Mouse (Mus musculus) lung, embryonic 15.5 days (tissue): ENCODE results near the gene Chst11. TPM values are rescaled to one million over a fixed set of nuclear protein-coding genes. Genes with fewer than 3 reads are reported as not detected.

Experiments
- ATAC-seq: fragments of 200-750 bp; cut with Nextera tagmentation; 2 replicates; pipeline ENCODE4 v1.8.0; 2017; ENCODE audit warnings: moderate number of reproducible peaks, borderline replicate concordance; ENCODE audit not compliant: low FRiP score, low TSS enrichment; ENCODE audit errors: extremely low read depth
- H3K27ac ChIP-seq: fragments of 300-500 bp; sonication (generic); 2 replicates; pipeline ENCODE4 v1.5.1; 2015; ENCODE audit warnings: moderate library complexity, mild to moderate bottlenecking, inconsistent platforms
- H3K27me3 ChIP-seq: fragments of 300-500 bp; sonication (generic); 2 replicates; pipeline ENCODE4 v1.6.1; 2015; ENCODE audit warnings: inconsistent platforms
- H3K36me3 ChIP-seq: fragments of 300-500 bp; sonication (generic); 2 replicates; pipeline ENCODE4 v1.6.1; 2015; ENCODE audit warnings: inconsistent platforms
- H3K4me1 ChIP-seq: fragments of 300-500 bp; sonication (generic); 2 replicates; pipeline ENCODE4 v1.6.1; 2015; ENCODE audit warnings: inconsistent platforms
- H3K4me2 ChIP-seq: fragments of 300-500 bp; sonication (generic); 2 replicates; pipeline ENCODE4 v1.6.1; 2015; ENCODE audit warnings: inconsistent platforms, mild to moderate bottlenecking, moderate library complexity
- H3K4me3 ChIP-seq: fragments of 300-500 bp; sonication (generic); 2 replicates; pipeline ENCODE4 v1.5.1; 2015; ENCODE audit warnings: mild to moderate bottlenecking, inconsistent platforms
- H3K9ac ChIP-seq: fragments of 300-500 bp; sonication (generic); 2 replicates; pipeline ENCODE4 v1.6.1; 2015; ENCODE audit warnings: inconsistent platforms
- H3K9me3 ChIP-seq: fragments of 300-500 bp; sonication (generic); 2 replicates; pipeline ENCODE4 v1.6.1; 2016; ENCODE audit warnings: inconsistent platforms
- WGBS: fragments of 180-500 bp; shearing (Covaris S2); methylation state at CpG from one replicate; pipeline ENCODE4 v1.1.7; 2015; 5-methylcytosine and 5-hydroxymethylcytosine counted together
- polyA plus RNA-seq: library from polyadenylated mRNA; unstranded; fragments of >200 nt; fragmentation: Nextera tagmentation; extraction: Ambion mirVana; gene quantifications from 2 replicates; pipeline ENCODE4 v1.2.1, GENCODE M21; 2015

The Chst11 gene
- polyA plus RNA-seq, 1 experiment from 2014 or later = 2.0 TPM

DNA sequence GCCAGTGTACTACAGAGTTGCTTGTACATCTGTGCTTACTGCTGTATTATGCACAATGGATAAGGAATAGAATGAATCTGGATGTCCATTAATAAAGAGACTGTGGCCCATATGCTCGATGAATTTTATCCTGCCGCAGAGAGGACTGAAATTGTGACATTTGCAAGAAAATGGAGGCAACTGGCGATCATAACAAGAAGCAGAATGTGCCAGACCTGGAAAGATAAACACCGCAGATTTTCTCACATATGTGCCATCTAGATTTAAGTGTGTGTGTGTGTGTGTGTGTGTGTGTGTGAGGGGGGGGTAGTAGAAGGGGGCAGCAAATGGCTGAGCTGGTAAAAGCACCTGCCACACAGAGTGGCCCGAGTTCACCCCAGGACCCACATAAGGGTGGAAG is 79.5 kb downstream of the Chst11 start:
- peaks cover 11% of the 10 kb centered on the region for H3K4me1 ChIP-seq
- H3K27me3 ChIP-seq = no peaks in the 10 kb centered on the region
- no peak overlapping the region for H3K4me2 ChIP-seq
- no peak for ATAC-seq
- H3K9me3 ChIP-seq = no peaks in the 10 kb centered on the region
- H3K9ac ChIP-seq = no peak overlapping the region
- WGBS = 89% methylated on average over 5 of the region's 5 CpGs
- no peak overlapping the region for H3K27ac ChIP-seq
- H3K36me3 ChIP-seq = no peaks in the 10 kb centered on the region
- no peak overlapping the region for H3K4me3 ChIP-seq

GRCm38 (mm10) chr10:83066159-83066558 is 80.9 kb downstream of the Chst11 start:
- Histone ChIP-seq H3K9ac (no peak overlapping the region), H3K27me3 (no peaks in the 10 kb centered on the region), H3K36me3 (no peaks in the 10 kb centered on the region), H3K4me3 (no peak overlapping the region), H3K9me3 (no peaks in the 10 kb centered on the region), H3K27ac (no peak overlapping the region), H3K4me1 (peaks cover 5% of the 10 kb centered on the region; the same call in 1 of the 2 replicates), H3K4me2 (no peak overlapping the region)
- ATAC-seq = no peak
- WGBS = 67% methylated on average over 6 of the region's 6 CpGs

DNA sequence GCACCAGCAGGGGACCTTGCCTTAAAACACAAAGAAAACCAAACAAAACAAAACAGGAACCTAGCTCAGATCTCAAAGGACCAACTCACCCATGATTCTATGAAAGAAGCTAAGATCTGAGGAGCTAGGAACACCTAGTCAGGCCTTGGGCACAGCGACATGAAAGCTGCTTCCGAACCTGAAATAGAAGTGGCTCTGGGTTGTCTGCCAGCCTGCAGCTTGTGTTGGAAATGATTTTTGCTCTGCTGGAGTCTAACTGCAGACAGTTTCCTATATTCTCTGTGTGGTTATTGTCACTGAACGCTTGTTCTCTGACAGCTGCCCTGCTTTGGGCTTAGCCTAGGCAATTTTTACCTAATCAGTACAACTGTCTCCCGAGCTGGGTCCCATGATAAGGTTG is 82.0 kb downstream of the Chst11 start:
- 61% methylated on average over 4 of the region's 4 CpGs for WGBS
- Histone ChIP-seq H3K4me3 (no peak overlapping the region), H3K4me1 (peaks cover 5% of the 10 kb centered on the region; the same call in 1 of the 2 replicates), H3K9ac (no peak overlapping the region), H3K36me3 (no peaks in the 10 kb centered on the region), H3K27me3 (no peaks in the 10 kb centered on the region), H3K27ac (no peak overlapping the region), H3K9me3 (no peaks in the 10 kb centered on the region), H3K4me2 (no peak overlapping the region)
- no peak for ATAC-seq

DNA sequence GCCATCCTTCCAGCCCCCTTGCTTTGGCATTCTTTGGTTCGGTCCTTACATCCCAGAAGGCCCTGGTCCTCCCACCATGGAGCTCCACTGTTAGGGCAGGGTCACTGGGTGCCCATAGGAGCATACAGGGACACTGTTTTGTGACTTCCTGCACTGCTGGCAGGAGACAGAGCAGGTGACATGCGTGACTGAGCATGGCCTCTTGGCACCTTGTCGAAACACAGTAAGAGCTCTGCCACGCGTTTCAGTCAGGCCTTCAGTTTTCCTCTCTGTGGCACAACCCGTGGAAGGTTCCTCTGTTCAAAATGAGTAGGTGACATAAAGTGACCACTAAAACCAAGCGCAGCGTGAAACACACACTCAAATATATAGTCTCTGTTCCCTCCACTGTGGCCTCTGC is 83.2 kb downstream of the Chst11 start:
- Histone ChIP-seq H3K27ac (no peak overlapping the region), H3K4me1 (peaks cover 5% of the 10 kb centered on the region; the same call in 1 of the 2 replicates), H3K36me3 (no peaks in the 10 kb centered on the region), H3K9me3 (no peaks in the 10 kb centered on the region), H3K4me3 (no peak overlapping the region), H3K4me2 (no peak overlapping the region), H3K9ac (no peak overlapping the region), H3K27me3 (no peaks in the 10 kb centered on the region)
- ATAC-seq = no peak
- 87% methylated on average over 8 of the region's 8 CpGs for WGBS

- no peak overlapping the region for H3K4me2 ChIP-seq
- 24% methylated on average over 5 of the region's 5 CpGs for WGBS
- H3K27me3 ChIP-seq = no peaks in the 10 kb centered on the region
- no peak overlapping the region for H3K9ac ChIP-seq
- H3K9me3 ChIP-seq = no peaks in the 10 kb centered on the region
- H3K4me1 ChIP-seq = peaks cover 5% of the 10 kb centered on the region; the same call in 1 of the 2 replicates
- no peak overlapping the region for H3K4me3 ChIP-seq
- no peaks in the 10 kb centered on the region for H3K36me3 ChIP-seq
- H3K27ac ChIP-seq = no peak overlapping the region
- no peak for ATAC-seq
Measured at GRCm38 (mm10) chr10:83069791-83070190, 84.5 kb downstream of the Chst11 start.

- Histone ChIP-seq H3K4me3 (no peak overlapping the region), H3K27me3 (no peaks in the 10 kb centered on the region), H3K4me1 (peaks cover 5% of the 10 kb centered on the region; the same call in 1 of the 2 replicates), H3K4me2 (no peak overlapping the region), H3K36me3 (no peaks in the 10 kb centered on the region), H3K9me3 (no peaks in the 10 kb centered on the region), H3K27ac (no peak overlapping the region), H3K9ac (no peak overlapping the region)
- WGBS = 66% methylated on average over 19 of the region's 19 CpGs
- ATAC-seq = no peak
Measured at GRCm38 (mm10) chr10:83071785-83072580, 86.7 kb downstream of the Chst11 start.

DNA sequence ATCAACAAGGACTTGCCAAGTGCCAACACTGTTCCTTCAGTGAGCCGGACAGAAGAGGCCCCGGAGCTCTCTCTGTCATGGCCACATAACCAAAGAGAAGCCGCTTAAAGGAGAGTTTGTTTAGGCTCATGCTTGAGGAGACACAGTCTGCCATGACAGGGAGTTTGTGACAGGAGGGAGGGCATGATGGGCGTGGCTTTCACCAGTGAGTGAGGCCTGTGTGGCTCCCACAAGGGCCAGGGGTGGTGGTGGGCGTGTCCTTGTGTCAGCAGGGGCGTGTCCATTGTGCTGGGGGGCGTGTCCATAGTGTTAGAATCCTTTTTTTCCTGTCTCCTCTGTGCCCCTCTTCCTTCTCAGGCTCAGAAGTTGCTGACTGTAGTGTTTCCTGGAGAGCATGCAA is 87.8 kb downstream of the Chst11 start:
- 44% methylated on average over 7 of the region's 7 CpGs for WGBS
- Histone ChIP-seq H3K36me3 (no peaks in the 10 kb centered on the region), H3K4me1 (peaks cover 5% of the 10 kb centered on the region; the same call in 1 of the 2 replicates), H3K9ac (no peak overlapping the region), H3K4me3 (no peak overlapping the region), H3K27ac (no peak overlapping the region), H3K9me3 (no peaks in the 10 kb centered on the region), H3K27me3 (no peaks in the 10 kb centered on the region), H3K4me2 (no peak overlapping the region)
- ATAC-seq = peak; percentile 44; the same call in 1 of the 2 replicates

DNA sequence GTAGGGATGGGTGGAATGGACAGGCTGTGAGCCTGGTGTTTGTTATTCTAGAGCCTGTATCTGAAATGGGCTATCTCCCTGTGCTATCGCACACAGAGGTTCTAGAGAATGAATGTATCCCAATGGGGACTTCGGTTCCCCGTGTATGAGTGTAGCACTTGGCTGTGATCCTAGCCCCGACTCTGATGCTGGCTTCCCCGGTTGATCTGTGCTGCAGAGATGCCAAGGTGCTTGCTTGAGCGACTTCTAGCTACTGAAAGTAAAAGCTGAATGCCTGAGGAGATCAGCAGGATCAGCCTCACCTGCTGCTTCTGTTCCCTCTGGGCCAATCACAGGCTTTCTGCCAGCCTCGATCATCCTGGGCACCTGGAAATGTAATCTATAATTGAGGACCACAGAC is 91.5 kb downstream of the Chst11 start:
- Histone ChIP-seq H3K9me3 (no peaks in the 10 kb centered on the region), H3K4me2 (no peak overlapping the region), H3K27ac (no peak overlapping the region), H3K27me3 (no peaks in the 10 kb centered on the region), H3K4me1 (peaks cover 16% of the 10 kb centered on the region; the same call in 1 of the 2 replicates), H3K36me3 (no peaks in the 10 kb centered on the region), H3K4me3 (no peak overlapping the region), H3K9ac (no peak overlapping the region)
- WGBS = 69% methylated on average over 7 of the region's 7 CpGs
- no peak for ATAC-seq

- Histone ChIP-seq H3K4me1 (peaks cover 21% of the 10 kb centered on the region), H3K27me3 (no peaks in the 10 kb centered on the region), H3K4me3 (no peak overlapping the region), H3K4me2 (no peak overlapping the region), H3K27ac (no peak overlapping the region), H3K36me3 (no peaks in the 10 kb centered on the region), H3K9me3 (no peaks in the 10 kb centered on the region), H3K9ac (no peak overlapping the region)
- WGBS = 78% methylated on average over 8 of the region's 8 CpGs
- ATAC-seq = no peak
Measured at GRCm38 (mm10) chr10:83078723-83079122, 93.4 kb downstream of the Chst11 start.

DNA sequence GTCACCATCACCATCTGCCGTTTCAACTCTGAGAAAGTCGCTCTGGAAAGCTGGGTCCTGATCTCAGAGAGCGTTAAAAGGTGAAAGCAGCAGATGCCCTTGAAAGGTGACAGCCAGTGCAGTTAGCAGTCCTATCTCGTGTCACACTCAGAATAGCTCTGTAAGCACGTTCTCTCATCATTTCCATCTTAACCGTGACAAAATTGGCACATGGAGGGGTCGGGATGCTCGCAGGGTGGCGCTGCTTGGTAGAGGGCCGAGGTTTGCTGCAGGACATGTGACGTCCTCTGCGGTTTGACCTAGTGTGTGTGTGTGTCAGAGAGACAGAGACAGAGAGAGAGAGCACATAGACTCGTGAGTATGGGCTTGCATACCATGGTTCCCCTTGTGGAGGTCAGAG is 94.5 kb downstream of the Chst11 start:
- ATAC-seq = no peak
- Histone ChIP-seq H3K9ac (no peak overlapping the region), H3K27me3 (no peaks in the 10 kb centered on the region), H3K4me3 (no peak overlapping the region), H3K4me1 (peaks cover 27% of the 10 kb centered on the region), H3K36me3 (no peaks in the 10 kb centered on the region), H3K4me2 (no peak overlapping the region), H3K9me3 (no peaks in the 10 kb centered on the region), H3K27ac (no peak overlapping the region)
- WGBS = 64% methylated on average over 13 of the region's 13 CpGs

DNA sequence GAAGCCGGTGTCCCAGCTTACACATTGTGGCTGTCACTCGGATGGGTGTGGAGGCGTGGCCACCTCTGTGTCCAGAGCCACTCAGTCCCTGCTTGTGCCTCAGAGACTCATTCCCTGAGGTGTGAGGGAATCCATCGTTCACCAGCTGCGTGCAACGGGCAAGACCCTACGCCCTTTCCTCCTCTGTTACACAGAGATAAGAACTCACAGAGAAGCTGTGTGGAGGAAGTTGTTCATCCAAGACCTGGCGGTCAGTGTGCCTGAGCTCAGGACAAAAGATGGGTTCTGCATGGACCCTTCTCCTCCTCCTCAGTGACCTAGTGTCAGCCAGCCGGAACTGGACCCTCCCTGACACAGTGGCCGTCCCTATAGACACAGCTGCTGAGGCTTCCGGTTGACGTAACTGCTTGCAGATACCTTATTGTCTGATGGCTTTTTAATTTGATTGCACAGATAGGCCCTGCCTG is 95.0 kb downstream of the Chst11 start:
- H3K4me2 ChIP-seq = no peak overlapping the region
- no peaks in the 10 kb centered on the region for H3K27me3 ChIP-seq
- no peaks in the 10 kb centered on the region for H3K36me3 ChIP-seq
- no peak overlapping the region for H3K4me3 ChIP-seq
- peaks cover 27% of the 10 kb centered on the region for H3K4me1 ChIP-seq
- no peak overlapping the region for H3K27ac ChIP-seq
- peak; percentile 72 for ATAC-seq
- no peak overlapping the region for H3K9ac ChIP-seq
- no peaks in the 10 kb centered on the region for H3K9me3 ChIP-seq
- 25% methylated on average over 12 of the region's 12 CpGs for WGBS

DNA sequence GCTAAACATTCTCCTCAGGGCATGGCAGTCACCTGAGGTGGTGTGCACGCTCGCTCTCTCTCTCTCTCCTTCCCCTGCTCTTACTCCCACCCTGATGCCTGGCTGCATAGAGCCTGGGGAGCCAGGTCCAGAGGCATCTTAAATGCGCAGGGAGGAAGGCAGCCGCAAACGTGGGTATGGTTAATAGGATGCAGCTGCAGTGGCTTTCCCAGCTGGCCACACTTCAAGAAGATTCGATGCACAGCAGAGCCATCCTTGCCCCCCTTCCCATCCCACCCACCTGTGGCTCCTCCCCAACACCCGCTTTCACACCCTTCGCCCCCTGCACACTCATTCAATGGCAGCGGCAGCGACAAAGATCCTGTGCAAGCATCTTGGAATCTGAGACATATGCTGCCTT is 95.6 kb downstream of the Chst11 start:
- H3K9me3 ChIP-seq = no peaks in the 10 kb centered on the region
- H3K36me3 ChIP-seq = no peaks in the 10 kb centered on the region
- H3K27me3 ChIP-seq = no peaks in the 10 kb centered on the region
- H3K4me3 ChIP-seq = no peak overlapping the region
- ATAC-seq = no peak
- WGBS = 52% methylated on average over 10 of the region's 10 CpGs
- H3K9ac ChIP-seq = no peak overlapping the region
- H3K27ac ChIP-seq = no peak overlapping the region
- peaks cover 27% of the 10 kb centered on the region for H3K4me1 ChIP-seq
- no peak overlapping the region for H3K4me2 ChIP-seq
